Mouse (Mus musculus): Measurements from ENCODE around the gene Dync1i1. TPM values are rescaled to one million over a fixed set of nuclear protein-coding genes. Genes with fewer than 3 reads are reported as not detected.

Gene Dync1i1
- polyA plus RNA-seq, 2 experiments: not detected

DNA sequence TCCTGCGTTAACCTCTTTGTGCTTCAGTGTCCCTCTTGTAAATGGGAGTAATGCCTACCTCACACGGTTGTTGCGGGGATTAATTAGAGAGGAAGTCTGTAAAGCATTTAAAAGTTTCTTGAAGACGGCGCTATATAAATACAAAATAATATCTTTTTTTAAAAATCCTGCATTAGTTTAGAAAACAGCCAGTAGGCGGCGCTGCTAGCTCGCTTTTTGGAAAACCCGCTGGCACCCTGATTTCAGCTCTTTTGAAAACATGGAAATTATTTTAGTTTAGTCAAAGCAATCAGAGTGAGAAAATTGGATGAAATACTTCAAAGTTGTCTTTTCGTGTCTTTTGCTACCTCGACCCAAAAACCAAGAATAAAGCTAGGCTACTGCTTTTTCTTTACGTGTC, 132.9 kb downstream of the Dync1i1 start:
- H3K27ac ChIP-seq: no peak overlapping the region
- H3K27me3 ChIP-seq (ENCODE audit: control insufficient read depth, insufficient read depth, low read length): no peaks in the 10 kb centered on the region
- H3K9ac ChIP-seq (replicated peaks): no peak overlapping the region
- H3K4me3 ChIP-seq (ENCODE audit: insufficient read depth in 1 of 2, low read depth in 2 of 2, low read length in 2 of 2): no peak overlapping the region
- WGBS (ENCODE audit: insufficient replicate concordance): 13% methylated on average over 12 of the region's 12 CpGs
- no peak for TF ChIP-seq EP300 (IDR thresholded peaks at IDR 0.05; ENCODE audit: low read depth)
- peak; percentile 54 for TF ChIP-seq CTCF (IDR thresholded peaks at IDR 0.05; ENCODE audit: low read depth)
- ATAC-seq (ENCODE audit: insufficient read depth) (no peak), DNase-seq (ENCODE audit: low read depth in 3 of 3, low spot score in 3 of 3) (peak in 1 of 3 experiments; percentile 4)
- H3K9me3 ChIP-seq (ENCODE audit: control insufficient read depth, low read length): no peaks in the 10 kb centered on the region
- H3K4me2 ChIP-seq (ENCODE audit: low read depth): no peak overlapping the region
- no peaks in the 10 kb centered on the region for H3K36me3 ChIP-seq (replicated peaks; ENCODE audit: control insufficient read depth, insufficient read depth, low read depth)
- no peaks in the 10 kb centered on the region; a peak in 1 of 4 replicates for H3K4me1 ChIP-seq (replicated peaks; ENCODE audit: control insufficient read depth in 2 of 2, insufficient read depth in 2 of 2, low read length in 1 of 2)

- Histone ChIP-seq H3K4me3 (ENCODE audit: insufficient read depth in 1 of 2, low read depth in 2 of 2, low read length in 2 of 2) (no peak overlapping the region), H3K9me3 (ENCODE audit: control insufficient read depth, low read length) (no peaks in the 10 kb centered on the region), H3K4me2 (ENCODE audit: low read depth) (peak overlapping the region; percentile 11; the same call in 1 of the 2 replicates), H3K36me3 (replicated peaks; ENCODE audit: control insufficient read depth, insufficient read depth, low read depth) (no peaks in the 10 kb centered on the region), H3K9ac (replicated peaks) (no peak overlapping the region), H3K27ac (no peak overlapping the region), H3K4me1 (replicated peaks; ENCODE audit: control insufficient read depth in 2 of 2, insufficient read depth in 2 of 2, low read length in 1 of 2) (no peaks in the 10 kb centered on the region; a peak in 1 of 4 replicates), H3K27me3 (ENCODE audit: control insufficient read depth, insufficient read depth, low read length) (no peaks in the 10 kb centered on the region)
- ATAC-seq (ENCODE audit: insufficient read depth) (no peak), DNase-seq (ENCODE audit: low read depth in 3 of 3, low spot score in 3 of 3) (no peak)
- 59% methylated on average over 20 of the region's 20 CpGs for WGBS (ENCODE audit: insufficient replicate concordance)
- no peak for TF ChIP-seq CTCF (IDR thresholded peaks at IDR 0.05; ENCODE audit: low read depth)
- no peak for TF ChIP-seq EP300 (IDR thresholded peaks at IDR 0.05; ENCODE audit: low read depth)
Measured at GRCm38 (mm10) chr6:5858901-5859598, 133.6 kb downstream of the Dync1i1 start.

DNA sequence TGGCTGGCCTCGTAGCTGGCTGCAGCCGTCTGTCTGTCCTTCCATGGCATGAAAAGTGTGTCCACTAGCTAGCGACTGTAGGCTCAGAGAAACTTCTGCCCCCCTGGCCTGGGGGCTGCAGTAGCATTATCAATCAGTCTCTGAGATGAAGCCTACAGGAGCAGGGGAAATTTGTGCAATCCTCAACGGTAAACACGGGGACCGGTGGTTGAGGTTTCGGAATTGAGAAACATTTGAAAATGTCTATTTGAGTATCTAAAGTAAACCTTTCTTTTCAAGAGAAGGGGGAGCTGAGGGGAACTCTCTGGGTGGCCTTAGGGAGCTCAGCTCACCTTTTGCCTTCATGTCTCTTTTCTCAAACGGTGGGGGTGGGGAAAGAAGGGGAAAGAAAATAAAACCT, 134.2 kb downstream of the Dync1i1 start:
- H3K4me2 ChIP-seq (ENCODE audit: low read depth): peak overlapping the region; percentile 11; the same call in 1 of the 2 replicates
- no peaks in the 10 kb centered on the region; a peak in 1 of 4 replicates for H3K4me1 ChIP-seq (replicated peaks; ENCODE audit: control insufficient read depth in 2 of 2, insufficient read depth in 2 of 2, low read length in 1 of 2)
- DNase-seq (ENCODE audit: low read depth in 3 of 3, low spot score in 3 of 3) (peak; percentile 13 to 22 (median 20)), ATAC-seq (ENCODE audit: insufficient read depth) (no peak)
- TF ChIP-seq EP300 (IDR thresholded peaks at IDR 0.05; ENCODE audit: low read depth) (no peak), CTCF (IDR thresholded peaks at IDR 0.05; ENCODE audit: low read depth) (no peak)
- H3K4me3 ChIP-seq (ENCODE audit: insufficient read depth in 1 of 2, low read depth in 2 of 2, low read length in 2 of 2): no peak overlapping the region
- WGBS (ENCODE audit: insufficient replicate concordance): 52% methylated on average over 8 of the region's 8 CpGs
- no peak overlapping the region for H3K27ac ChIP-seq
- no peaks in the 10 kb centered on the region for H3K9me3 ChIP-seq (ENCODE audit: control insufficient read depth, low read length)
- H3K9ac ChIP-seq (replicated peaks): no peak overlapping the region
- no peaks in the 10 kb centered on the region for H3K27me3 ChIP-seq (ENCODE audit: control insufficient read depth, insufficient read depth, low read length)
- H3K36me3 ChIP-seq (replicated peaks; ENCODE audit: control insufficient read depth, insufficient read depth, low read depth): no peaks in the 10 kb centered on the region

DNA sequence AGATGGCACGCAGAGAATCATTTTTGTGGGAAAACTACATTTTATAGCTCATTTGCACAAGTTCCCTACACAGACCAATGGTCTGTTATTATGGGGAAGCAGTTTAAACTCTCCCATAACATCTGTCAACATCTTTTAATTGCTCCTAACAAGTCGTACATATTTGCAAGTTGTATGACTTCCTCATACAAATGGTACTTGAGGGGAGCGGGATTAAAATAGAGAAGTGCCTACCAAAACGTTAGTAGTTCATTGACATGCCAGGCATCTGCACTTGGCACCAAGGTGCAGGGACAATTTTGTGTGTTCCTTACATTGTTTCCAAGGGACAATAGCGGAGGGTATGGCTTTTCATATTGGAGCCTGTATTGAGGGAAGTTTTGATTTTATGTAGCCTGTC, 140.7 kb downstream of the Dync1i1 start:
- Histone ChIP-seq H3K36me3 (replicated peaks; ENCODE audit: control insufficient read depth, insufficient read depth, low read depth) (no peaks in the 10 kb centered on the region), H3K9me3 (ENCODE audit: control insufficient read depth, low read length) (no peaks in the 10 kb centered on the region), H3K9ac (replicated peaks) (no peak overlapping the region), H3K27me3 (ENCODE audit: control insufficient read depth, insufficient read depth, low read length) (no peaks in the 10 kb centered on the region), H3K27ac (no peak overlapping the region), H3K4me2 (ENCODE audit: low read depth) (no peak overlapping the region), H3K4me1 (replicated peaks; ENCODE audit: control insufficient read depth in 2 of 2, insufficient read depth in 2 of 2, low read length in 1 of 2) (no peaks in the 10 kb centered on the region), H3K4me3 (ENCODE audit: insufficient read depth in 1 of 2, low read depth in 2 of 2, low read length in 2 of 2) (no peak overlapping the region)
- TF ChIP-seq CTCF (IDR thresholded peaks at IDR 0.05; ENCODE audit: low read depth) (no peak), EP300 (IDR thresholded peaks at IDR 0.05; ENCODE audit: low read depth) (no peak)
- no peak for ATAC-seq (ENCODE audit: insufficient read depth)
- no peak for DNase-seq (ENCODE audit: low read depth in 3 of 3, low spot score in 3 of 3)
- 45% methylated on average over 5 of the region's 5 CpGs for WGBS (ENCODE audit: insufficient replicate concordance)

DNA sequence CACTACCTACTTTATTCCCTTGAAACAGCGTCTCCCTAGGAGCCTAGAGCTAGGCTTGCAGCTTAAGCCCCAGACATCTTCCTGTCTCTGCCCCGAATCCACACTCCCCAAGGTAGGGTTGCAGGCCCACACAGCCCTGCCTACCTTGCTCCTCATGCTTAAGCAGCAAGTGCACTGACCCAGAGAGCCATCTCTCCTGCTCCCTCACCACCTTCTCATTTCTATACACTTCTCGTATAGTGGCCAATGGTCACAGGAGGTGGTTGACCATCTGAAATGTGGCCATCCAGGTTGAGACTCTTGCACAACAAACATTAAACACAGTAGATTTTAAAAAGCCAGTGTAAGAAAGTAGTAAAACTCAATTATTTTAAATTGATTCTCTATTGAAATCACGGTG, 141.8 kb downstream of the Dync1i1 start:
- no peak for DNase-seq (ENCODE audit: low read depth in 3 of 3, low spot score in 3 of 3)

More for the DNA sequence above, 141.8 kb downstream of the Dync1i1 start:
- no peak for TF ChIP-seq EP300 (IDR thresholded peaks at IDR 0.05; ENCODE audit: low read depth)
- no peak for TF ChIP-seq CTCF (IDR thresholded peaks at IDR 0.05; ENCODE audit: low read depth)
- 69% methylated on average over 4 of the region's 4 CpGs for WGBS (ENCODE audit: insufficient replicate concordance)
- Histone ChIP-seq H3K27ac (no peak overlapping the region), H3K4me3 (ENCODE audit: insufficient read depth in 1 of 2, low read depth in 2 of 2, low read length in 2 of 2) (no peak overlapping the region), H3K9ac (replicated peaks) (no peak overlapping the region), H3K4me1 (replicated peaks; ENCODE audit: control insufficient read depth in 2 of 2, insufficient read depth in 2 of 2, low read length in 1 of 2) (no peaks in the 10 kb centered on the region), H3K36me3 (replicated peaks; ENCODE audit: control insufficient read depth, insufficient read depth, low read depth) (no peaks in the 10 kb centered on the region), H3K27me3 (ENCODE audit: control insufficient read depth, insufficient read depth, low read length) (no peaks in the 10 kb centered on the region), H3K9me3 (ENCODE audit: control insufficient read depth, low read length) (no peaks in the 10 kb centered on the region), H3K4me2 (ENCODE audit: low read depth) (no peak overlapping the region)
- ATAC-seq (ENCODE audit: insufficient read depth): no peak
